Mouse (Mus musculus): Measurements from ENCODE around the gene A730061H03Rik.
A peak's percentile ranks its signal among the peaks of the same experiment; 100 is the strongest.

The A730061H03Rik gene

GRCm38 (mm10) chr14:55560202-55561073 lies at the start of gene A730061H03Rik:
TSS of gene A730061H03Rik (minus strand) at chr14:55560406.
- peak; percentile 99 for DNase-seq (ENCODE audit: low read depth, low spot score)

- DNase-seq (ENCODE audit: low read depth, low spot score), result no peak
Observed at GRCm38 (mm10) chr14:55608339-55608738, 48.1 kb upstream of the A730061H03Rik start.

GRCm38 (mm10) chr14:55605743-55606459 lies 45.7 kb upstream of the A730061H03Rik start:
- DNase-seq (ENCODE audit: low read depth, low spot score), result no peak

- DNase-seq (ENCODE audit: low read depth, low spot score), result no peak
Observed at GRCm38 (mm10) chr14:55604823-55605222, 44.6 kb upstream of the A730061H03Rik start.

- DNase-seq (ENCODE audit: low read depth, low spot score), result peak; percentile 88
Observed at GRCm38 (mm10) chr14:55603633-55604576, 43.7 kb upstream of the A730061H03Rik start.

GRCm38 (mm10) chr14:55603271-55603632 lies 43.0 kb upstream of the A730061H03Rik start, which contains the start of gene Irf9:
TSS of gene Irf9 (plus strand) at chr14:55603571.
- DNase-seq (ENCODE audit: low read depth, low spot score), result no peak

- no peak for DNase-seq (ENCODE audit: low read depth, low spot score)
Observed at GRCm38 (mm10) chr14:55598521-55599390, 38.5 kb upstream of the A730061H03Rik start.

GRCm38 (mm10) chr14:55596036-55596690 lies 36.0 kb upstream of the A730061H03Rik start:
- no peak for DNase-seq (ENCODE audit: low read depth, low spot score)

- DNase-seq (ENCODE audit: low read depth, low spot score), result no peak
Observed at GRCm38 (mm10) chr14:55592226-55592625, 32.0 kb upstream of the A730061H03Rik start.

GRCm38 (mm10) chr14:55591331-55591891 lies 31.2 kb upstream of the A730061H03Rik start, which contains the start of gene Rnf31:
TSS of gene Rnf31 (plus strand) at chr14:55591708.
- DNase-seq (ENCODE audit: low read depth, low spot score), result peak; percentile 92

- DNase-seq (ENCODE audit: low read depth, low spot score), result peak; percentile 95
Observed at GRCm38 (mm10) chr14:55590748-55591330, 30.6 kb upstream of the A730061H03Rik start, which contains the start of gene Psme2. TSS of gene Psme2 (minus strand) at chr14:55591113.

- DNase-seq (ENCODE audit: low read depth, low spot score), result no peak
Observed at GRCm38 (mm10) chr14:55589771-55590448, 29.7 kb upstream of the A730061H03Rik start.

- DNase-seq (ENCODE audit: low read depth, low spot score), result no peak
Observed at GRCm38 (mm10) chr14:55589271-55589670, 29.1 kb upstream of the A730061H03Rik start.

- DNase-seq (ENCODE audit: low read depth, low spot score), result no peak
Observed at GRCm38 (mm10) chr14:55586149-55586548, 25.9 kb upstream of the A730061H03Rik start.

- DNase-seq (ENCODE audit: low read depth, low spot score), result no peak
Observed at GRCm38 (mm10) chr14:55585566-55585960, 25.4 kb upstream of the A730061H03Rik start.

GRCm38 (mm10) chr14:55584702-55585565 lies 24.7 kb upstream of the A730061H03Rik start, which contains the start of gene Emc9:
TSS of gene Emc9 (minus strand) at chr14:55585302.
- peak; percentile 36 for DNase-seq (ENCODE audit: low read depth, low spot score)

- no peak for DNase-seq (ENCODE audit: low read depth, low spot score)
Observed at GRCm38 (mm10) chr14:55584303-55584701, 24.1 kb upstream of the A730061H03Rik start.
